Mouse (Mus musculus) liver, embryonic 15.5 days (tissue): ENCODE measurements around the gene Sntg2. TPM values are rescaled to one million over a fixed set of nuclear protein-coding genes. Genes with fewer than 3 reads are reported as not detected.

Experiments used
- ATAC-seq: fragments of 200-750 bp; cut with Nextera tagmentation; 2 replicates; pipeline ENCODE4 v1.8.0; 2017; ENCODE audit warnings: moderate number of reproducible peaks, mild to moderate bottlenecking, moderate library complexity; ENCODE audit not compliant: insufficient read depth
- H3K27ac ChIP-seq: fragments of 300-500 bp; sonication (generic); replicated peaks from 2 replicates; pipeline ENCODE4 v1.5.1; 2015; ENCODE audit warnings: mild to moderate bottlenecking, inconsistent platforms
- H3K27me3 ChIP-seq: fragments of 300-500 bp; sonication (generic); 2 replicates; pipeline ENCODE4 v1.6.1; 2015; ENCODE audit warnings: mild to moderate bottlenecking, inconsistent platforms
- H3K36me3 ChIP-seq: fragments of 300-500 bp; sonication (generic); replicated peaks from 2 replicates; pipeline ENCODE4 v1.6.1; 2015; ENCODE audit warnings: moderate library complexity, mild to moderate bottlenecking, inconsistent platforms
- H3K4me1 ChIP-seq: fragments of 300-500 bp; sonication (generic); replicated peaks from 2 replicates; pipeline ENCODE4 v1.6.1; 2015; ENCODE audit warnings: inconsistent platforms
- H3K4me2 ChIP-seq: fragments of 300-500 bp; sonication (generic); 2 replicates; pipeline ENCODE4 v1.6.1; 2015; ENCODE audit warnings: moderate library complexity, mild to moderate bottlenecking, inconsistent platforms
- H3K4me3 ChIP-seq: fragments of 300-500 bp; sonication (generic); replicated peaks from 2 replicates; pipeline ENCODE4 v1.5.1; 2015; ENCODE audit warnings: mild to moderate bottlenecking, inconsistent platforms
- H3K9ac ChIP-seq: fragments of 300-500 bp; sonication (generic); 2 replicates; pipeline ENCODE4 v1.6.1; 2015; ENCODE audit warnings: moderate library complexity, mild to moderate bottlenecking, inconsistent platforms
- H3K9me3 ChIP-seq: fragments of 300-500 bp; sonication (generic); replicated peaks from 2 replicates; pipeline ENCODE4 v1.6.1; 2016; ENCODE audit warnings: inconsistent platforms
- WGBS: fragments of 180-500 bp; shearing (Covaris S2); methylation state at CpG from one replicate; pipeline ENCODE4 v1.1.7; 2015; ENCODE audit warnings: mixed read lengths; ENCODE audit not compliant: insufficient replicate concordance; 5-methylcytosine and 5-hydroxymethylcytosine counted together
- polyA plus RNA-seq: library from polyadenylated mRNA; unstranded; fragments of >200 nt; fragmentation: Nextera tagmentation; extraction: Ambion mirVana; gene quantifications from 2 replicates; pipeline ENCODE4 v1.2.1, GENCODE M21; 2015

Gene Sntg2
- polyA plus RNA-seq, 1 experiment from 2014 or later, result 0.10 TPM

- no peak overlapping the region for H3K27ac ChIP-seq
- no peak overlapping the region for H3K4me2 ChIP-seq
- 59% methylated on average over 8 of the region's 8 CpGs for WGBS
- H3K27me3 ChIP-seq, result no peaks in the 10 kb centered on the region
- H3K36me3 ChIP-seq, result no peaks in the 10 kb centered on the region
- no peak overlapping the region for H3K9ac ChIP-seq
- H3K4me3 ChIP-seq, result no peak overlapping the region
- H3K9me3 ChIP-seq, result no peaks in the 10 kb centered on the region
- no peaks in the 10 kb centered on the region for H3K4me1 ChIP-seq
- ATAC-seq, result no peak
Measured at GRCm38 (mm10) chr12:30272242-30272985, 100.8 kb downstream of the Sntg2 start.

- H3K4me2 ChIP-seq, result no peak overlapping the region
- H3K4me3 ChIP-seq, result no peak overlapping the region
Measured at GRCm38 (mm10) chr12:30264206-30264605, 109.0 kb downstream of the Sntg2 start.

GRCm38 (mm10) chr12:30261187-30261586 is 112.0 kb downstream of the Sntg2 start:
- ATAC-seq, result no peak
- Histone ChIP-seq H3K4me2 (no peak overlapping the region), H3K4me3 (no peak overlapping the region), H3K9me3 (no peaks in the 10 kb centered on the region; the same call in 1 of the 2 replicates), H3K36me3 (no peaks in the 10 kb centered on the region), H3K27me3 (no peaks in the 10 kb centered on the region), H3K4me1 (no peaks in the 10 kb centered on the region), H3K27ac (no peak overlapping the region), H3K9ac (no peak overlapping the region)
- WGBS, result 24% methylated on average over 2 of the region's 2 CpGs

More at GRCm38 (mm10) chr12:30264206-30264605, 109.0 kb downstream of the Sntg2 start:
- Histone ChIP-seq H3K36me3 (no peaks in the 10 kb centered on the region), H3K4me1 (no peaks in the 10 kb centered on the region), H3K9ac (no peak overlapping the region), H3K27ac (no peak overlapping the region), H3K9me3 (no peaks in the 10 kb centered on the region; the same call in 1 of the 2 replicates), H3K27me3 (no peaks in the 10 kb centered on the region)
- no peak for ATAC-seq
- 58% methylated on average over 5 of the region's 5 CpGs for WGBS

- Histone ChIP-seq H3K27ac (no peak overlapping the region), H3K4me2 (no peak overlapping the region), H3K4me1 (no peaks in the 10 kb centered on the region), H3K4me3 (no peak overlapping the region), H3K27me3 (no peaks in the 10 kb centered on the region), H3K36me3 (no peaks in the 10 kb centered on the region), H3K9me3 (no peaks in the 10 kb centered on the region), H3K9ac (no peak overlapping the region)
- no peak for ATAC-seq
- 44% methylated on average over 2 of the region's 2 CpGs for WGBS
Measured at GRCm38 (mm10) chr12:30258641-30259040, 114.5 kb downstream of the Sntg2 start.

GRCm38 (mm10) chr12:30257664-30258063 is 115.5 kb downstream of the Sntg2 start:
- Histone ChIP-seq H3K9me3 (no peaks in the 10 kb centered on the region), H3K4me2 (no peak overlapping the region), H3K36me3 (no peaks in the 10 kb centered on the region), H3K9ac (no peak overlapping the region), H3K4me1 (no peaks in the 10 kb centered on the region), H3K27ac (no peak overlapping the region), H3K4me3 (no peak overlapping the region), H3K27me3 (no peaks in the 10 kb centered on the region)
- no peak for ATAC-seq
- 55% methylated on average over 7 of the region's 7 CpGs for WGBS

- H3K36me3 ChIP-seq, result no peaks in the 10 kb centered on the region
- H3K9me3 ChIP-seq, result no peaks in the 10 kb centered on the region
- no peak overlapping the region for H3K9ac ChIP-seq
- H3K27me3 ChIP-seq, result no peaks in the 10 kb centered on the region
- WGBS, result 49% methylated on average over 3 of the region's 3 CpGs
- no peak for ATAC-seq
- no peaks in the 10 kb centered on the region for H3K4me1 ChIP-seq
- H3K4me2 ChIP-seq, result no peak overlapping the region
- no peak overlapping the region for H3K27ac ChIP-seq
- no peak overlapping the region for H3K4me3 ChIP-seq
Measured at GRCm38 (mm10) chr12:30256207-30256606, 117.0 kb downstream of the Sntg2 start.

GRCm38 (mm10) chr12:30254581-30254980 is 118.6 kb downstream of the Sntg2 start:
- no peak for ATAC-seq
- 76% methylated on average over 10 of the region's 10 CpGs for WGBS
- H3K9ac ChIP-seq, result no peak overlapping the region

GRCm38 (mm10) chr12:30252381-30252780 is 120.8 kb downstream of the Sntg2 start:
- H3K27me3 ChIP-seq, result no peaks in the 10 kb centered on the region
- H3K27ac ChIP-seq, result no peak overlapping the region
- no peaks in the 10 kb centered on the region for H3K36me3 ChIP-seq
- H3K9ac ChIP-seq, result no peak overlapping the region
- no peaks in the 10 kb centered on the region for H3K4me1 ChIP-seq
- no peak overlapping the region for H3K4me3 ChIP-seq
- no peaks in the 10 kb centered on the region for H3K9me3 ChIP-seq
- 71% methylated on average over 4 of the region's 4 CpGs for WGBS
- no peak overlapping the region for H3K4me2 ChIP-seq
- no peak for ATAC-seq

More at GRCm38 (mm10) chr12:30254581-30254980, 118.6 kb downstream of the Sntg2 start:
- Histone ChIP-seq H3K4me1 (no peaks in the 10 kb centered on the region), H3K4me2 (no peak overlapping the region), H3K4me3 (no peak overlapping the region), H3K27me3 (no peaks in the 10 kb centered on the region), H3K36me3 (no peaks in the 10 kb centered on the region), H3K27ac (no peak overlapping the region), H3K9me3 (no peaks in the 10 kb centered on the region)

GRCm38 (mm10) chr12:30251283-30251829 is 121.8 kb downstream of the Sntg2 start:
- no peaks in the 10 kb centered on the region for H3K4me1 ChIP-seq
- no peak for ATAC-seq
- H3K27me3 ChIP-seq, result no peaks in the 10 kb centered on the region
- no peaks in the 10 kb centered on the region for H3K9me3 ChIP-seq
- H3K4me3 ChIP-seq, result no peak overlapping the region
- no peak overlapping the region for H3K4me2 ChIP-seq
- no peaks in the 10 kb centered on the region for H3K36me3 ChIP-seq
- no peak overlapping the region for H3K9ac ChIP-seq
- 68% methylated on average over 8 of the region's 8 CpGs for WGBS
- no peak overlapping the region for H3K27ac ChIP-seq

- H3K4me1 ChIP-seq, result no peaks in the 10 kb centered on the region
- H3K9me3 ChIP-seq, result no peaks in the 10 kb centered on the region
- WGBS, result 68% methylated on average over 3 of the region's 3 CpGs
- H3K4me2 ChIP-seq, result no peak overlapping the region
- H3K9ac ChIP-seq, result no peak overlapping the region
- H3K4me3 ChIP-seq, result no peak overlapping the region
- no peak overlapping the region for H3K27ac ChIP-seq
- no peaks in the 10 kb centered on the region for H3K27me3 ChIP-seq
- H3K36me3 ChIP-seq, result no peaks in the 10 kb centered on the region
- no peak for ATAC-seq
Measured at GRCm38 (mm10) chr12:30249068-30249467, 124.1 kb downstream of the Sntg2 start.

- 61% methylated on average over 5 of the region's 5 CpGs for WGBS
- H3K9ac ChIP-seq, result no peak overlapping the region
- ATAC-seq, result no peak
- H3K4me2 ChIP-seq, result no peak overlapping the region
- no peak overlapping the region for H3K27ac ChIP-seq
- no peaks in the 10 kb centered on the region for H3K4me1 ChIP-seq
- no peaks in the 10 kb centered on the region for H3K27me3 ChIP-seq
- no peaks in the 10 kb centered on the region for H3K9me3 ChIP-seq
- no peaks in the 10 kb centered on the region for H3K36me3 ChIP-seq
- no peak overlapping the region for H3K4me3 ChIP-seq
Measured at GRCm38 (mm10) chr12:30246286-30246945, 126.8 kb downstream of the Sntg2 start.
